Mouse (Mus musculus) ES-CJ7 (cell line): Measurements from ENCODE around the gene Gm8251.
"Not testable (repeated sequence)": the region's sequence is repeated elsewhere in the genome, so short reads cannot be mapped to it uniquely, and the experiment has no call there.

Experiments
- DNase-seq: peaks from one replicate; pipeline ENCODE4 v3.0.0; 2011; ENCODE audit warnings: low read depth, low spot score

Gm8251 gene

DNA sequence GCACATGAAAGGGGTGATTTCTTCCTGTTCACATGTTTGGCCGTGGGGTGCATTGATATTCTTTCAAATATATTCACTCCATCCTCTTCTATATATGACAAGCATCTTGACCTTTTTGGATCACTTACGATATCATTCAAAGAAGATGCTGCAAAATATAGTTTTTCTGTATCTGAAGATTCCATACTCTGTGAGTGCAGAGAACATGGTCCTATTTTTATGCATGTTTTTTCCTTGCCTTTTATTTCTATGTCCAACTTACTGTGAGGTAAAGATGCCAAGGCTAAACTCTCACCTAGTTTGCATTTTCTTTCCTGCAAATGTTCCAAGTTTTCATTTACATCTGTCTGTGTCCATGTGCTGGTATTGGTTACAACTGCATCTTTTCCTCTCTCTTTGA lies at the start of gene Gm8251:
Gene Gm8251 (minus strand): TSS at position 101 of the 400 bp plus-strand sequence.
- DNase-seq = no peak

DNA sequence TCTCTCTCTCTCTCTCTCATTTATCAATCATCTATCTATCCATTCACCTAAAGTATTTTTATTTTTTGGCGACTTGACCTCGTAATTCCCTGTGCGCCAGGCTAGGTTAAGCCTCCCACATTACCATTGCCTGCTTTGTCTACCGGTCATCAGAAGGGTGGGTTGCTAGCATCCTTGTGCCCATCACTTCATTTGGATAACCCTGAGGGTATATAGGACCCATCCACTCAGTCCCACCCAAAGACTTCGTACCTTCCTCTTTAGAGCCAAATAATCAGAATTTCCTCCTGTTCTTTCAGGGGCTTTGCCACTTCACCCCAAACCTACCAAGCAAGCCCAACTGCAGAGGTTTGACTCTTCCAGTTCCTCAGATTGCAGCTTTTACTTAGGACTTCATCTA lies 41.2 kb upstream of the Gm8251 start:
- DNase-seq = peak; percentile 17

GRCm38 (mm10) chr1:44102259-44102717 lies 40.6 kb upstream of the Gm8251 start, which contains the start of gene Tex30:
Gene Tex30, minus strand, starts transcription at chr1:44102441.
- peak; percentile 94 for DNase-seq

GRCm38 (mm10) chr1:44101448-44102225 lies 39.9 kb upstream of the Gm8251 start:
- peak; percentile 44 for DNase-seq

DNA sequence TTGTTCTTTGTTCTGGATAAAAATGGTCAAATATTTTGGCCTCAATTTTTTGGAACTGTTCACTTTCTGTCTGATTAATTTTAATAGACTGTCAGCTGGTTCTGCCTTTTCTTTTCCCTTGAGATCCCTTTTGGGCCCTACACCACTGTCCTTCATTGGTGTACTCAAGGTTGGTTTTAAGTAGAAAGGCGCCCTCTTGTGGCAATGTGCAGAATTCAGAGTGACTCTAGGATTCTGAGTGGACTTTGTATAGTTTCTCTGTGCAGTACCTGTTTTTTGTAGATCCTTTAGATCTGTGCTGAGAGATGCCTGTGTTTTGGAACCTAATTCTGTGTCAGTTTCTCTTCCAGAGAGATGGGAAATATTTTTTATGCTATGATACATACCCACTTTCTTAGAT lies 2.9 kb upstream of the Gm8251 start:
- DNase-seq = peak; percentile 78

DNA sequence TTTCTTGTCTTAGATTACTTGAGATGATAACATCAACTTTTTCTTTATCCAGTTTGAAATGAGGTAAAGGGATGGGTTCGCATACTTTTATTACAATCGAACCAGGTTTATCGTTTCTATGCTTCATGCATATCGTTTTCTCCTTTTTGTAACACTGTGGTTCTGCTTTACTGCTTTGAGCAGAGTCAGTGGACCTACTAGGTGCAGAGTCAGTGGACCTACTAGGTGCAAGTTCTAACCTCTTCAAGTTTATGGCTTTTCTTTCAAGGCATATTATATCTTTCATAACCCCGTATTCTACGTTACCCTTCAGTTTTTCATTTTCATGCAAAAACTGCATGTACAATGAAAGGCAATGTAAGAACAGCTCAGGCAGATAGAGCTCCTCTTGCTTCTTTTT lies 1.7 kb upstream of the Gm8251 start:
- DNase-seq = no peak

- DNase-seq = no peak
Measured at GRCm38 (mm10) chr1:44057805-44058204, 3.9 kb downstream of the Gm8251 start.

- no peak for DNase-seq
Measured at GRCm38 (mm10) chr1:44046556-44046955, 15.2 kb downstream of the Gm8251 start.

GRCm38 (mm10) chr1:44045689-44046088 lies 16.0 kb downstream of the Gm8251 start:
- DNase-seq = not testable (repeated sequence)

DNA sequence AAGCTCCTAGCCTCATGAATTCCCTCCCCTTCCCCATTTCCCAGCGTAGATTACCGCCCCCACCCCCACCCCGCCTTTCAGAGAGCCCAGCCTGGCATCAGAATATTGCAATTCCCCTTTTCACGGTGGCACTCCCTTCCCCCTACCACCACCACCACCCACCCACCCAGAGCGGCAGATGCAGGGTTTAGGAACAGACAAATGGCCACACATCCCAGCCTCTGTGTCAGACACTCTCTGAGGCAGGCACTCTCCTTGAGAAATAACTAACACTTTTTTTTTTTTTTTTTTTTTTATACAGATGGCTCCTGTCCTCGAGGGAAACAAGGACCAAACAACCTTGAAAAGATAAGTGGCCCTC lies 19.2 kb downstream of the Gm8251 start:
- no peak for DNase-seq

- DNase-seq = peak; percentile 78
Measured at GRCm38 (mm10) chr1:44041797-44042554, 19.8 kb downstream of the Gm8251 start.

DNA sequence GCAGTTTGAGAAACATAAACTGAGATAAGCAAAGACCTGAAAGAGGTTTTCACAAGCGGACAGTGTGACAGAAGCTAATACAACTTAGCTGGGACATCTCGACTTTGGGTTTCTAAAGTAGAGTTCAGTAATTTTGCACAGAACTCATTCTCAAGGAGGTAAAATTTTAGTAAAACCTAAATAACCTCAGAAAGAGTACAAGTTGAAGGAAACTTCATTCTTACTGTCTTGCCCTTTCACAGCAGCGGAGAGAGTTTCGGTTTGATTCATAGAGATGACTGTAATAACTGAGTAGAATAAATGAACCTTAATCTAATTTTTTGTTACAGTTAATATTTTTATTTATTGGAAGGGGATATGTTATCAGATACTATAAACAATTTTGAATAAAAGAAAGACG lies 28.8 kb downstream of the Gm8251 start:
- DNase-seq = no peak

DNA sequence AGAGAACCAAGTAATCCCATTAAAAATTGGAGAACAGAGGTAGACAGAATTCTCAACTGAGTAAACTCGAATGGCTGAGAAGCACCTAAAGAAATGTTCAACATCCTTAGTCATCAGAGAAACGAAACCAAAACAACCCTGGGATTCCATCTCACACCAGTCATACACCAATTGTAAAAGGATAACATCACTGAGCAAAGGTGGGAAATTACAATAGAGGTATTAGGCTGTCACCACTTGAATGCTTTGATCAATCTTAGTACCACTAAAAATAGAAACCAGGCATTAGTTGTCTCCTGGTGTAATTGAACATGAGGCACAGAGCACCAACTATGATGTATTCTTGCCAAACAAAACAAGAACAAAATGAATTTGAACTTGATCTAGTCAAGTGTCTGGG lies 29.5 kb downstream of the Gm8251 start:
- DNase-seq = no peak

GRCm38 (mm10) chr1:44027651-44028050 lies 34.1 kb downstream of the Gm8251 start:
- DNase-seq = no peak

DNA sequence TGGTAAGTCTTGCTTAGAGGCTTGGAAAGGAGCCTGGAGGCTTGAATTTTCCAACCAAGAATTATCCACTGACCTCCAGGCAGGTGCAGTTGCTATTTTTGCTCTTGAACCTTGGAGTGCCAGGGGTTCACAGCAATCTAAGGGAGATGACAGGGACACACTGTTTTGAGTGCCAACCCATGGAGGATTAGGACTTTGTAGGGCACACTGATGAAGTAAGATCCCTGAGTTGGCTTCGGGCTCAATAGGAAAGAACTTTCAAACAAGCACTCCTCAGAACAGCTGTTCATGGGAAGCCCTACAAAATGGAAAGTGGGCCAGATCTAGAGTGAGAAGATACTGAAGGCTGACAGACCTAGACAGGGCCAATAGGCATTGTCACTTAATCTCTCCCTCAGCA lies 39.1 kb downstream of the Gm8251 start:
- no peak for DNase-seq

DNA sequence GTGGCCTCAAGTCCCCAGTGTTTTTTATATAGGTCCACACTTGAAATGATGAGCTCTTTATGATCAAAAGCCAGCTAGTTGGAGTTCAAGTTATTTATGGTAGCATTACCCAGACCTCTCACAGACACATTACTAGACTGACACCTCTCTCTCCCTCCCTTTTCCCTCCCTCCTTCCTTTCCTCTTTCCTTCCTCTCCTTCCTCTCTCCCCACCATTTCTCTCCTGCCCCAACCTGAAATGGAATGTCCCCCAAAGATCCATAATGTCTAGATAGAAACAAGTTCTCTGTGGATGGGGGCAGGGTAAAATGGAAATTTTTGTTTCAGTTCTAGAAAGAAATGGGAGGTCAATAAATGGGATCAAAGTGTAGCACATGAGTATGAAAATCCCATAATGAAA lies 41.8 kb downstream of the Gm8251 start, which contains the start of gene Mettl21c:
Gene Mettl21c (minus strand): TSS at position 101 of the 400 bp plus-strand sequence.
- DNase-seq = no peak

GRCm38 (mm10) chr1:44015556-44015955 lies 46.2 kb downstream of the Gm8251 start:
- DNase-seq = no peak
